Mouse (Mus musculus) gastrocnemius, adult 2 months (tissue): ENCODE measurements around the gene Olfr59. TPM values are rescaled to one million over a fixed set of nuclear protein-coding genes. Genes with fewer than 3 reads are reported as not detected.

ENCODE experiments used
- DNase-seq: peaks from one replicate; pipeline ENCODE4 v3.0.0; 2022
- H3K27ac ChIP-seq: fragments of 200-600 bp; 2 replicates; pipeline ENCODE4 v1.8.1; 2022; ENCODE audit warnings: mild to moderate bottlenecking
- H3K4me3 ChIP-seq: fragments of 200-600 bp; 2 replicates; pipeline ENCODE4 v1.8.1; 2022; ENCODE audit warnings: mild to moderate bottlenecking, moderate library complexity
- CTCF ChIP-seq: fragments of 200-600 bp; IDR thresholded peaks from 2 replicates; pipeline ENCODE4 v1.8.1; 2022; ENCODE audit warnings: antibody characterized with exemption, mild to moderate bottlenecking, moderate library complexity
- intact Hi-C: fragments of 180-260 bp; cut with DNase I; formaldehyde crosslinking; loops from one replicate; pipeline ENCODE4 v1.15.1; 2025
- long read RNA-seq, 2 experiments: library from polyadenylated mRNA; stranded (forward); transcript quantifications; one replicate each; pipeline ENCODE4 v2.0.0; 2021
- total RNA-seq, 2 experiments: library from RNA; stranded (reverse); gene quantifications; 2 replicates each; pipeline ENCODE4 v1.2.3; 2021

The Olfr59 gene
- not detected for total RNA-seq
- long read RNA-seq, experiment 1, result 0 reads
- long read RNA-seq, experiment 2, result 0 reads

GRCm38 (mm10) chr11:74283436-74283835 is at the start of gene Olfr59:
Olfr59 (plus strand) TSS chr11:74283736.
- H3K27ac ChIP-seq, result no peak within 1 kb of the TSS
- TF ChIP-seq CTCF, result no peak
- intact Hi-C loops, result no loop called here
- H3K4me3 ChIP-seq, result no peak within 1 kb of the TSS
- DNase-seq, result no peak

- DNase-seq, result no peak
- Histone ChIP-seq H3K4me3 (no peak overlapping the region), H3K27ac (no peak overlapping the region)
- intact Hi-C loops, result no loop called here
- no peak for TF ChIP-seq CTCF
These were observed 42.3 kb upstream of the Olfr59 start for GRCm38 (mm10) chr11:74241201-74241600.

- H3K4me3 ChIP-seq, result no peak within 1 kb of the TSS
- no peak for TF ChIP-seq CTCF
- intact Hi-C loops, result no loop called here
- DNase-seq, result no peak
- H3K27ac ChIP-seq, result no peak within 1 kb of the TSS
These were observed 24.0 kb upstream of the Olfr59 start, which contains the start of gene Olfr406 for GRCm38 (mm10) chr11:74259508-74259907. Olfr406 (plus strand) TSS chr11:74259808.

GRCm38 (mm10) chr11:74287256-74287655 is 3.7 kb downstream of the Olfr59 start:
- intact Hi-C loops, result no loop called here
- no peak for TF ChIP-seq CTCF
- Histone ChIP-seq H3K27ac (no peak overlapping the region), H3K4me3 (no peak overlapping the region)
- no peak for DNase-seq

GRCm38 (mm10) chr11:74326044-74326443 is 42.5 kb downstream of the Olfr59 start:
- no peak for DNase-seq
- no peak for TF ChIP-seq CTCF
- Histone ChIP-seq H3K27ac (no peak overlapping the region), H3K4me3 (no peak overlapping the region)
- intact Hi-C loops, result no loop called here

GRCm38 (mm10) chr11:74328781-74329180 is 45.2 kb downstream of the Olfr59 start:
- Histone ChIP-seq H3K27ac (no peak overlapping the region), H3K4me3 (no peak overlapping the region)
- intact Hi-C loops, result no loop called here
- TF ChIP-seq CTCF, result no peak
- no peak for DNase-seq

GRCm38 (mm10) chr11:74337931-74338330 is 54.4 kb downstream of the Olfr59 start, which contains the start of gene Olfr410:
Olfr410 (minus strand) TSS chr11:74338031.
- Histone ChIP-seq H3K27ac (no peak within 1 kb of the TSS), H3K4me3 (no peak within 1 kb of the TSS)
- TF ChIP-seq CTCF, result no peak
- intact Hi-C loops, result no loop called here
- DNase-seq, result no peak

Other genes with a start within 250 kb of the Olfr59 start
- not detected for gene Olfr139, start 227.2 kb upstream of the Olfr59 start, total RNA-seq
- not detected for gene Olfr399, start 227.1 kb upstream of the Olfr59 start, total RNA-seq
- gene Zfp616, start 213.8 kb upstream of the Olfr59 start, total RNA-seq, result not detected
- not detected for gene Olfr401, start 170.0 kb upstream of the Olfr59 start, total RNA-seq
- not detected for gene Olfr402, start 130.2 kb upstream of the Olfr59 start, total RNA-seq
- gene Olfr403, start 97.5 kb upstream of the Olfr59 start, total RNA-seq, result not detected
- not detected for gene Olfr43, start 72.4 kb upstream of the Olfr59 start, total RNA-seq
- gene Olfr406, start 23.9 kb upstream of the Olfr59 start, total RNA-seq, result not detected
- gene Olfr410, start 54.3 kb downstream of the Olfr59 start, total RNA-seq, result not detected
- not detected for gene Olfr411, start 68.9 kb downstream of the Olfr59 start, total RNA-seq
- gene Olfr412, start 78.3 kb downstream of the Olfr59 start, total RNA-seq, result not detected